Mouse (Mus musculus) myocyte (in vitro differentiated cells): ENCODE measurements at regions not wholly inside any gene's neighbourhood (a gene's known extent, or its start where the extent isn't known, plus 50 kb on each side); places are given as distances from the start of the nearest gene placed in this dataset.

Experiments
- E2F4 ChIP-seq: IDR thresholded peaks from one replicate; pipeline ENCODE4 v1.6.1; 2011; ENCODE audit warnings: mild to moderate bottlenecking, control low read depth, moderate library complexity; ENCODE audit not compliant: insufficient read depth
- MAX ChIP-seq: IDR thresholded peaks from one replicate; pipeline ENCODE4 v1.6.1; 2011; ENCODE audit warnings: low read depth, mild to moderate bottlenecking, control low read depth
- MYOG ChIP-seq, 3 experiments: IDR thresholded peaks; one replicate each; pipeline ENCODE4 v1.6.1; 2011; ENCODE audit warnings: control low read depth in 2 of 3, low read depth in 2 of 3, mild to moderate bottlenecking in 2 of 3; ENCODE audit not compliant: insufficient read length in 2 of 3, control insufficient read depth in 1 of 3, insufficient read depth in 1 of 3
- POLR2A ChIP-seq: IDR thresholded peaks from one replicate; pipeline ENCODE4 v1.6.1; 2011; ENCODE audit warnings: low read depth, mild to moderate bottlenecking, control low read depth, moderate library complexity; ENCODE audit not compliant: insufficient read length
- REST ChIP-seq: IDR thresholded peaks from one replicate; pipeline ENCODE4 v1.6.1; 2011; ENCODE audit warnings: mild to moderate bottlenecking, control low read depth, moderate library complexity; ENCODE audit not compliant: insufficient read depth, insufficient read length
- TCF12 ChIP-seq: IDR thresholded peaks from one replicate; pipeline ENCODE4 v1.6.1; 2011; ENCODE audit warnings: mild to moderate bottlenecking, control low read depth; ENCODE audit not compliant: poor library complexity, insufficient read depth, severe bottlenecking

GRCm38 (mm10) chr8:66758519-66758918 is 61.5 kb downstream of the Npy1r start:
- TF ChIP-seq E2F4 (no peak), MAX (no peak), POLR2A (no peak), TCF12 (no peak), REST (no peak), MYOG (IDR thresholded peaks at IDR 0.05; ENCODE audit: control insufficient read depth in 1 of 3, insufficient read depth in 1 of 3, insufficient read length in 2 of 3, low read depth in 2 of 3) (no peak)
